Mouse (Mus musculus) hindbrain, embryonic 14.5 days (tissue): ENCODE measurements around the gene Apbb1. TPM values are rescaled to one million over a fixed set of nuclear protein-coding genes. Genes with fewer than 3 reads are reported as not detected.

Source experiments
- ATAC-seq: fragments of 200-750 bp; cut with Nextera tagmentation; 2 replicates; pipeline ENCODE4 v1.8.0; 2017; ENCODE audit warnings: moderate number of reproducible peaks, mild to moderate bottlenecking, moderate TSS enrichment, moderate library complexity; ENCODE audit not compliant: low FRiP score
- DNase-seq: peaks from one replicate; pipeline ENCODE4 v3.0.0-alpha.2; 2015; ENCODE audit warnings: low spot score
- H3K27ac ChIP-seq: fragments of 300-500 bp; sonication (generic); 2 replicates; pipeline ENCODE4 v1.5.1; 2014; ENCODE audit warnings: mild to moderate bottlenecking, moderate library complexity
- H3K27me3 ChIP-seq: fragments of 300-500 bp; sonication (generic); 2 replicates; pipeline ENCODE4 v1.6.1; 2014; ENCODE audit warnings: mild to moderate bottlenecking, low read length, mixed read lengths; ENCODE audit not compliant: control insufficient read depth, insufficient read depth
- H3K36me3 ChIP-seq: fragments of 300-500 bp; sonication (generic); replicated peaks from 2 replicates; pipeline ENCODE4 v1.6.1; 2014; ENCODE audit not compliant: control insufficient read depth, insufficient read depth
- H3K4me1 ChIP-seq: fragments of 300-500 bp; sonication (generic); replicated peaks from 2 replicates; pipeline ENCODE4 v1.6.1; 2014; ENCODE audit warnings: antibody characterized with exemption, low read length, mixed read lengths; ENCODE audit not compliant: control insufficient read depth, insufficient read depth
- H3K4me2 ChIP-seq: fragments of 300-500 bp; sonication (generic); replicated peaks from 2 replicates; pipeline ENCODE4 v1.6.1; 2014; ENCODE audit warnings: mild to moderate bottlenecking, moderate library complexity
- H3K4me3 ChIP-seq: fragments of 300-500 bp; sonication (generic); replicated peaks from 2 replicates; pipeline ENCODE4 v1.5.1; 2014; ENCODE audit warnings: mild to moderate bottlenecking, low read length
- H3K9ac ChIP-seq: fragments of 300-500 bp; sonication (generic); 2 replicates; pipeline ENCODE4 v1.6.1; 2014
- H3K9me3 ChIP-seq: fragments of 300-500 bp; sonication (generic); 2 replicates; pipeline ENCODE4 v1.6.1; 2016; ENCODE audit warnings: low read length; ENCODE audit not compliant: control insufficient read depth
- WGBS: fragments of 180-500 bp; shearing (Covaris S2); extraction: QIAGEN DNeasy Blood & Tissue Kit; methylation state at CpG from one replicate; pipeline ENCODE4 v1.1.7; 2014; 5-methylcytosine and 5-hydroxymethylcytosine counted together
- polyA plus RNA-seq: library from polyadenylated mRNA; unstranded; fragments of >200 nt; fragmentation: Nextera tagmentation; extraction: Ambion mirVana; gene quantifications from 2 replicates; pipeline ENCODE4 v1.2.1, GENCODE M21; 2014

The Apbb1 gene
- polyA plus RNA-seq, 1 experiment from 2014 or later, result 224 TPM

GRCm38 (mm10) chr7:105516669-105517360, 64.6 kb downstream of the Apbb1 start:
- no peaks in the 10 kb centered on the region for H3K36me3 ChIP-seq
- WGBS, result 39% methylated on average over 9 of the region's 9 CpGs
- no peak overlapping the region for H3K4me3 ChIP-seq
- peaks cover 18% of the 10 kb centered on the region for H3K4me1 ChIP-seq
- H3K9ac ChIP-seq, result no peak overlapping the region
- DNase-seq (no peak), ATAC-seq (no peak)
- H3K27me3 ChIP-seq, result no peaks in the 10 kb centered on the region
- no peak overlapping the region for H3K27ac ChIP-seq
- no peak overlapping the region for H3K4me2 ChIP-seq
- no peaks in the 10 kb centered on the region for H3K9me3 ChIP-seq

- WGBS, result 11% methylated on average over 5 of the region's 5 CpGs
- Histone ChIP-seq H3K27ac (no peak overlapping the region), H3K9me3 (no peaks in the 10 kb centered on the region), H3K4me3 (no peak overlapping the region), H3K27me3 (no peaks in the 10 kb centered on the region), H3K9ac (no peak overlapping the region), H3K36me3 (no peaks in the 10 kb centered on the region), H3K4me1 (peaks cover 18% of the 10 kb centered on the region), H3K4me2 (no peak overlapping the region)
- DNase-seq (peak; percentile 81), ATAC-seq (peak; percentile 40)
Observed at GRCm38 (mm10) chr7:105515178-105515577, 66.3 kb downstream of the Apbb1 start.

- Histone ChIP-seq H3K27me3 (no peaks in the 10 kb centered on the region), H3K9me3 (no peaks in the 10 kb centered on the region), H3K4me2 (no peak overlapping the region), H3K27ac (no peak overlapping the region), H3K4me1 (peaks cover 18% of the 10 kb centered on the region), H3K36me3 (no peaks in the 10 kb centered on the region), H3K9ac (no peak overlapping the region), H3K4me3 (no peak overlapping the region)
- DNase-seq (peak; percentile 33), ATAC-seq (peak; percentile 21)
- WGBS, result 45% methylated on average over 5 of the region's 5 CpGs
Observed at GRCm38 (mm10) chr7:105514561-105514960, 66.9 kb downstream of the Apbb1 start.

- 40% methylated on average over 5 of the region's 5 CpGs for WGBS
- Histone ChIP-seq H3K27ac (peak overlapping the region; percentile 70), H3K4me3 (no peak overlapping the region), H3K4me2 (no peak overlapping the region), H3K27me3 (no peaks in the 10 kb centered on the region), H3K9ac (no peak overlapping the region), H3K4me1 (peaks cover 18% of the 10 kb centered on the region), H3K36me3 (no peaks in the 10 kb centered on the region), H3K9me3 (no peaks in the 10 kb centered on the region)
- ATAC-seq (peak; percentile 80), DNase-seq (peak; percentile 59)
Observed at GRCm38 (mm10) chr7:105513845-105514291, 67.6 kb downstream of the Apbb1 start.

GRCm38 (mm10) chr7:105510143-105510542, 71.3 kb downstream of the Apbb1 start:
- no peaks in the 10 kb centered on the region for H3K36me3 ChIP-seq
- H3K27me3 ChIP-seq, result no peaks in the 10 kb centered on the region
- 85% methylated on average over 5 of the region's 5 CpGs for WGBS
- no peak overlapping the region for H3K27ac ChIP-seq
- H3K9me3 ChIP-seq, result no peaks in the 10 kb centered on the region
- H3K4me2 ChIP-seq, result no peak overlapping the region
- DNase-seq (no peak), ATAC-seq (no peak)
- no peak overlapping the region for H3K9ac ChIP-seq
- no peak overlapping the region for H3K4me3 ChIP-seq
- peaks cover 17% of the 10 kb centered on the region for H3K4me1 ChIP-seq

Other genes with a start within 250 kb of the Apbb1 start
- gene Olfr690, start 247.5 kb downstream of the Apbb1 start, polyA plus RNA-seq, result not detected in 2 replicates
- gene Olfr691, start 239.4 kb downstream of the Apbb1 start, polyA plus RNA-seq, result 0.14 and 0.33 TPM in 2 replicates
- not detected in 2 replicates for gene Olfr692, start 213.4 kb downstream of the Apbb1 start, polyA plus RNA-seq
- gene Gm5901, start 206.6 kb downstream of the Apbb1 start, polyA plus RNA-seq, result not detected in 2 replicates
- 39.0 and 42.2 TPM in 2 replicates for gene Fam160a2, start 181.6 kb downstream of the Apbb1 start, polyA plus RNA-seq
- not detected in 2 replicates for gene Cnga4, start 177.1 kb downstream of the Apbb1 start, polyA plus RNA-seq
- 3.8 and 4.0 TPM in 2 replicates for gene Cckbr, start 155.9 kb downstream of the Apbb1 start, polyA plus RNA-seq
- gene Cavin3, start 99.4 kb downstream of the Apbb1 start, polyA plus RNA-seq, result 32.6 and 36.0 TPM in 2 replicates
- 95.9 and 106 TPM in 2 replicates for gene Smpd1, start 27.3 kb downstream of the Apbb1 start, polyA plus RNA-seq
- 0.13 TPM in 1 of 2 replicates, not detected in the other for gene Hpx, start 18.5 kb upstream of the Apbb1 start, polyA plus RNA-seq
- gene Trim3, start 51.9 kb upstream of the Apbb1 start, polyA plus RNA-seq, result 85.5 and 90.7 TPM in 2 replicates
- 147 and 154 TPM in 2 replicates for gene Timm10b, start 58.4 kb upstream of the Apbb1 start, polyA plus RNA-seq
- gene Arfip2, start 58.8 kb upstream of the Apbb1 start, polyA plus RNA-seq, result 92.4 and 95.5 TPM in 2 replicates
- 20.5 and 21.7 TPM in 2 replicates for gene Gm45799, start 58.9 kb upstream of the Apbb1 start, polyA plus RNA-seq
- 1.1 and 2.0 TPM in 2 replicates for gene Dnhd1, start 69.2 kb upstream of the Apbb1 start, polyA plus RNA-seq
- 206 and 220 TPM in 2 replicates for gene Ilk, start 154.9 kb upstream of the Apbb1 start, polyA plus RNA-seq
- gene Rrp8, start 155.7 kb upstream of the Apbb1 start, polyA plus RNA-seq, result 21.3 and 24.1 TPM in 2 replicates
- 128 and 140 TPM in 2 replicates for gene Taf10, start 162.7 kb upstream of the Apbb1 start, polyA plus RNA-seq
- 48.2 and 51.6 TPM in 2 replicates for gene Tpp1, start 170.6 kb upstream of the Apbb1 start, polyA plus RNA-seq
- 21.1 and 23.2 TPM in 2 replicates for gene Dchs1, start 206.0 kb upstream of the Apbb1 start, polyA plus RNA-seq
- gene Mrpl17, start 229.4 kb upstream of the Apbb1 start, polyA plus RNA-seq, result 164 and 208 TPM in 2 replicates